24 mouse cellular contexts compared by ENCODE assay signal in genomic region chr13:16694201-16694600, GRCm38 (mm10).
DNase-seq lines count a peak whose midpoint lies in the region; TF ChIP-seq lines count a peak whose summit lies in the region.
"Had no signal": no experiment of that assay in that cellular context is flagged by ENCODE, and none has a peak within 500 bp of the region (broad histone marks: within the 10 kb centered on the region; RNA-seq: fewer than 3 reads in every experiment).

No protein-coding gene starts in this region.

- H3K9me3 ChIP-seq in ES-E14 (ENCODE audit: control insufficient read depth, insufficient read depth, low read depth, low read length), result no peaks in the 10 kb centered on the region
- H3K9me3 ChIP-seq: G1E had no signal

- no peak overlapping the region for H3K27ac ChIP-seq in ES-E14 (ENCODE audit: insufficient read depth, low read depth, low read length, poor library complexity, severe bottlenecking)
- H3K27ac ChIP-seq in thymus, adult 2 months (ENCODE audit: control insufficient read depth, insufficient read depth, low read length), result no peak overlapping the region

- no peaks in the 10 kb centered on the region for H3K36me3 ChIP-seq in ES-E14 (ENCODE audit: control insufficient read depth, insufficient read depth, low read length, poor library complexity, severe bottlenecking)
- H3K36me3 ChIP-seq in thymus, adult 2 months (ENCODE audit: control insufficient read depth, insufficient read depth, low read length), result no peaks in the 10 kb centered on the region
- H3K36me3 ChIP-seq: G1E had no signal

- peaks cover 5% of the 10 kb centered on the region in 2 experiments; a peak in 2 of 4 replicates for H3K4me1 ChIP-seq in ES-E14 (ENCODE audit: control insufficient read depth in 2 of 2, insufficient read depth in 2 of 2, low read length in 2 of 2, poor library complexity in 1 of 2)
- H3K4me1 ChIP-seq in thymus, adult 2 months (replicated peaks; ENCODE audit: control insufficient read depth, insufficient read depth, low read length), result no peaks in the 10 kb centered on the region

- H3K9ac ChIP-seq in ES-E14 (ENCODE audit: insufficient read depth, low read depth, low read length, poor library complexity, severe bottlenecking), result no peak overlapping the region

- H3K4me3 ChIP-seq in ES-E14 (ENCODE audit: insufficient read depth in 1 of 2, low read depth in 1 of 2, low read length in 2 of 2, poor library complexity in 1 of 2, severe bottlenecking in 1 of 2), result no peak overlapping the region
- H3K4me3 ChIP-seq in thymus, adult 2 months (ENCODE audit: control insufficient read depth, insufficient read depth, low read length), result no peak overlapping the region

- no peaks in the 10 kb centered on the region for H3K27me3 ChIP-seq in thymus, adult 2 months (ENCODE audit: control insufficient read depth, insufficient read depth, low read length)
- H3K27me3 ChIP-seq: CH12.LX, Patski had no signal

- TF ChIP-seq CTCF in thymus, adult 2 months (IDR thresholded peaks at IDR 0.05; ENCODE audit: borderline replicate concordance, control insufficient read depth, extremely low read depth, insufficient read depth, low read length, poor library complexity), result no peak

- DNase-seq in ES-CJ7 (ENCODE audit: low read depth, low spot score) (peak; percentile 51), ES-E14 (ENCODE audit: low read depth, low spot score) (peak; percentile 19), R1 (ENCODE audit: low read depth, low spot score) (peak; percentile 49), ZHBTc4 (ENCODE audit: low read depth, low spot score) (peak; percentile 66), liver (no peak)
- no peak for DNase-seq in thymus, adult 2 months
- DNase-seq in adrenal gland, postnatal 14 days, result no peak
- no peak for DNase-seq in urinary bladder, postnatal 10 days (ENCODE audit: low spot score)
- DNase-seq: adrenal gland, adult 2 months; adrenal gland, adult 8-10 months; adrenal gland, postnatal 10 days; adrenal gland, postnatal 25 days; adrenal gland, postnatal 36 days; B cell, adult 2 months; cerebellum, adult 11 months; cerebellum, adult 11-12 months; cerebellum, adult 18-20 months; cerebellum, adult 2 months; cerebellum, adult 8-10 months; cerebellum, adult 9-10 months; cerebellum, adult 9-11 months had no signal

- 96% methylated on average over 1 of the region's 1 CpGs for WGBS in thymus, adult 2 months

- no peak for TF ChIP-seq POLR2A in thymus, adult 2 months (IDR thresholded peaks at IDR 0.05; ENCODE audit: control insufficient read depth, extremely low read depth, insufficient read depth, low read length, poor library complexity)

- in situ Hi-C loops in ES-E14 (cut with MboI; ENCODE audit: low sequenced_read_pairs in 2 of 2, unreplicated experiment in 2 of 2), result no loop called here

TF ChIP-seq in ES-E14, 5 proteins besides CTCF, POLR2A, EP300 and RAD21:
- TF ChIP-seq ZNF384 (IDR thresholded peaks at IDR 0.05; ENCODE audit: low read depth, low read length) (no peak), MAFK (IDR thresholded peaks at IDR 0.05; ENCODE audit: insufficient read depth, low read depth, low read length) (no peak), ZC3H11A (IDR thresholded peaks at IDR 0.05; ENCODE audit: borderline replicate concordance, low read depth, low read length) (no peak), CHD2 (IDR thresholded peaks at IDR 0.05; ENCODE audit: low read depth, low read length) (no peak), HCFC1 (IDR thresholded peaks at IDR 0.05; ENCODE audit: borderline replicate concordance, insufficient read depth, low read length) (no peak)

Comparison
In these comparisons a context has a peak if more than half of its experiments do, and no peak if none do; other contexts are left out.
1. DNase-seq: peak in ES-CJ7 (single experiment), ES-E14 (single experiment), R1 (single experiment) and ZHBTc4 (single experiment); none in thymus, adult 2 months (single experiment), liver (single experiment), adrenal gland, postnatal 14 days (single experiment) and urinary bladder, postnatal 10 days (single experiment).